Mouse (Mus musculus) bone marrow, adult 2 months (tissue): Measurements from ENCODE around the gene Tmub1. TPM values are rescaled to one million over a fixed set of nuclear protein-coding genes. Genes with fewer than 3 reads are reported as not detected.

Experiments used
- polyA plus RNA-seq: library from polyadenylated mRNA; stranded (reverse); fragments of >200 nt; gene quantifications from 2 replicates; pipeline ENCODE4 v1.2.4, GENCODE M21; 2011; ENCODE audit warnings: low replicate concordance; ENCODE audit not compliant: missing spikeins, insufficient read depth, insufficient read length

Tmub1 gene
- polyA plus RNA-seq, 1 experiment, result 22.1 TPM

Other genes with a start within 250 kb of the Tmub1 start
- gene Kcnh2, start 96.2 kb downstream of the Tmub1 start, polyA plus RNA-seq, result not detected in 2 replicates
- gene Nos3, start 83.0 kb downstream of the Tmub1 start, polyA plus RNA-seq, result 0.47 TPM in 1 of 2 replicates, not detected in the other
- gene Atg9b, start 55.7 kb downstream of the Tmub1 start, polyA plus RNA-seq, result 0.70 and 1.1 TPM in 2 replicates
- gene Abcb8, start 54.2 kb downstream of the Tmub1 start, polyA plus RNA-seq, result 10.2 and 11.2 TPM in 2 replicates
- gene Asic3, start 34.5 kb downstream of the Tmub1 start, polyA plus RNA-seq, result not detected in 2 replicates
- 28.2 and 54.7 TPM in 2 replicates for gene Cdk5, start 24.3 kb downstream of the Tmub1 start, polyA plus RNA-seq
- gene Slc4a2, start 24.0 kb downstream of the Tmub1 start, polyA plus RNA-seq, result 13.6 and 42.9 TPM in 2 replicates
- 54.3 and 81.0 TPM in 2 replicates for gene Fastk, start 2.6 kb downstream of the Tmub1 start, polyA plus RNA-seq
- gene Agap3, start 4.3 kb upstream of the Tmub1 start, polyA plus RNA-seq, result 22.3 and 28.2 TPM in 2 replicates
- not detected in 2 replicates for gene Gbx1, start 79.3 kb upstream of the Tmub1 start, polyA plus RNA-seq
- gene Asb10, start 93.1 kb upstream of the Tmub1 start, polyA plus RNA-seq, result not detected in 2 replicates
- 4.7 TPM in 1 of 2 replicates, not detected in the other for gene 4931409K22Rik, start 109.0 kb upstream of the Tmub1 start, polyA plus RNA-seq
- gene Abcf2, start 129.6 kb upstream of the Tmub1 start, polyA plus RNA-seq, result 22.9 and 29.1 TPM in 2 replicates
- 8.6 and 20.6 TPM in 2 replicates for gene Chpf2, start 138.9 kb upstream of the Tmub1 start, polyA plus RNA-seq
- 3.4 and 6.1 TPM in 2 replicates for gene Smarcd3, start 176.6 kb upstream of the Tmub1 start, polyA plus RNA-seq
- gene Nub1, start 237.7 kb upstream of the Tmub1 start, polyA plus RNA-seq, result 17.7 and 35.7 TPM in 2 replicates